Mouse (Mus musculus) bone marrow macrophage, adult 2 months (primary cell): ENCODE measurements around the gene Nme7. TPM values are rescaled to one million over a fixed set of nuclear protein-coding genes. Genes with fewer than 3 reads are reported as not detected.

Source experiments
- H3K27ac ChIP-seq: 2 replicates; pipeline ENCODE4 v1.5.1; 2012; ENCODE audit warnings: low read depth, low read length; ENCODE audit not compliant: insufficient read depth
- H3K4me1 ChIP-seq: 2 replicates; pipeline ENCODE4 v1.6.1; 2012; ENCODE audit warnings: low read length; ENCODE audit not compliant: control insufficient read depth, insufficient read depth
- H3K4me3 ChIP-seq: 2 replicates; pipeline ENCODE4 v1.5.1; 2012; ENCODE audit warnings: mild to moderate bottlenecking, low read length, moderate library complexity; ENCODE audit not compliant: insufficient read depth
- CTCF ChIP-seq: IDR thresholded peaks from 2 replicates; pipeline ENCODE4 v1.5.1; 2012; ENCODE audit warnings: low read depth, mild to moderate bottlenecking, low read length, moderate library complexity
- POLR2A ChIP-seq: IDR thresholded peaks from 2 replicates; pipeline ENCODE4 v1.6.1; 2012; ENCODE audit warnings: mild to moderate bottlenecking, low read depth, low read length, borderline replicate concordance
- polyA plus RNA-seq: library from polyadenylated mRNA; stranded (reverse); fragments of >200 nt; gene quantifications from 2 replicates; pipeline ENCODE4 v1.2.4, GENCODE M21; 2012; ENCODE audit not compliant: missing spikeins, insufficient read depth, insufficient read length

The Nme7 gene
- polyA plus RNA-seq: 15.7 and 16.0 TPM in 2 replicates

DNA sequence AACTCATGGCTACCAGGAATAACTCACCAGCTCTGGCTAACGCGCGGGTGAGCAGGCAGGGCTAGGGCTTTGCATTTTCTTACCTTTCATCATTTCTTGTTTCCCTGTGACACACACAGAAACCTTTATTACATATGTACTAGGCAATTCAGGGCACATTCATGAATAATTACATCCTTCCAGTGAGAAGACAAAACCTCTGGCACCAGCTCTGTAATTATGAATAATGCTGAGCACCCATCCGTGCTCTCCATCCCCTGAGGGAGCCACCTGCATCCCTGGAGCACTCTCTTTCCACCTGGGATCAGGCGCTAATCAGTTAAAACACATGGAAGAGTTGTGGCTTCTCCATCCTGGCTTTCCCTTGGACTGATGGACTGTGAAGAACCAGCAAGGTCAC, at the start of gene Nme7:
Nme7 (plus strand) TSS at position 301 of the 400 bp plus-strand sequence.
- Histone ChIP-seq H3K4me1 (peaks cover 17% of the 10 kb centered on the region), H3K4me3 (no peak within 1 kb of the TSS), H3K27ac (no peak within 1 kb of the TSS)
- TF ChIP-seq CTCF (no peak), POLR2A (no peak)

DNA sequence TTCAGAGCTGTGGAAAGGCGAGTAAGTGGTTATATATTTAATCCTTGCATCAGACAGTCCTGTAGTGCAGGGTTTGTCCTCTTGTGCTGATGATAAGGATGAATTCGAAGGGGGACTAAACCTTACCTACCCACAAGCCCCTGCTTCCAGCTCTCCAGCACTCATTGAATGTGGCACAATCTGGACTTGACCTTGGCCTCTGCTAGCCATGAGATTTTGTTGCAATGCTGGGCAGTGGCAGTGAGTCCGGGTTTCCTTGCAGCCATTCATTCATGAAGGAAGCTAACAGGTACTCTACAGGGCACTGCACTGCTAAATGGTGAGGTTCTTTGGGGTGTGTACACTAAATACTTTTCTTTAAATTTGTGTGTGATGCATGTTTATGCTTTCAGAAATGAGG, 49.1 kb upstream of the Nme7 start:
- H3K4me3 ChIP-seq: no peak overlapping the region
- TF ChIP-seq POLR2A: no peak
- TF ChIP-seq CTCF: no peak
- H3K27ac ChIP-seq: no peak overlapping the region
- H3K4me1 ChIP-seq: peaks cover 5% of the 10 kb centered on the region

DNA sequence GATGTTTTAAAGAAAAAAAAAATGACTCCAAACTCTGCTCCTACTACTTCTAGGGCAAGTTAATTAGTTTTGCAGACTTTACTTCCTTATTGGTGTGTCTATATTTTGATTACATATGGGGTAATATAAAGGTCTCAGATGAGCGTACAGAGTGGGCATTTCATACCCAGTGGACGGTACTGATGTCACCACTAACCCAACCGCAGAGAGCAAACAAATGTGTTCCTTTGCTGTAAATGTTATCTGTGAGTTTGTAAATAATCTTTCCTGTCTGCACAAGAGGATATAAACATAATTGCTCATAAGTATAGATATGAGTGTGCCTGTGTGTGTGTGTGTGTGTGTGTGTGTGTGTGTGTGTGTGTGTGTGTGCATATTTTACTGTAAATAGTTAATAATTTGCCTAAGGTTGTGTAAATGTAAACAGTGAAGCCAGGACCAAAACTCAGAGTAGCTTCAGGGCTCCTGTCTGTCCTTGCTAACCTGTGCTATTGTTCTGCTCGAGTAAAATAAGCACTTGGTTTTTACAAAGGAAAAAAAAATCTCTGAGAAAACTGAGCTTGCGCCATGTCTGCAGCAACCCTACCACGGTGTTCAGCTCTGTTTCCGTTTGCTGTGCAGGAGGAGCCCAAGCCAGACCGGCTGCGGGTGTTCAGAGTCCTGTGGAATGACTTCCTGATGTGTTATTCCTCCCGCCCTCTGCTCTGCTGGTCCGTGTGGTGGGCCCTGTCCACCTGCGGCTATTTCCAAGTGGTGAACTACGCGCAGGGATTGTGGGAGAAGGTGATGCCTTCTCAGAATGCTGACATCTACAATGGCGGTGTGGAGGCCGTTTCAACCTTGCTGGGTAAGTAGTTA, 43.5 kb upstream of the Nme7 start:
- Histone ChIP-seq H3K27ac (no peak overlapping the region), H3K4me1 (peaks cover 12% of the 10 kb centered on the region; the same call in 1 of the 2 replicates), H3K4me3 (no peak overlapping the region)
- TF ChIP-seq POLR2A (no peak), CTCF (no peak)

DNA sequence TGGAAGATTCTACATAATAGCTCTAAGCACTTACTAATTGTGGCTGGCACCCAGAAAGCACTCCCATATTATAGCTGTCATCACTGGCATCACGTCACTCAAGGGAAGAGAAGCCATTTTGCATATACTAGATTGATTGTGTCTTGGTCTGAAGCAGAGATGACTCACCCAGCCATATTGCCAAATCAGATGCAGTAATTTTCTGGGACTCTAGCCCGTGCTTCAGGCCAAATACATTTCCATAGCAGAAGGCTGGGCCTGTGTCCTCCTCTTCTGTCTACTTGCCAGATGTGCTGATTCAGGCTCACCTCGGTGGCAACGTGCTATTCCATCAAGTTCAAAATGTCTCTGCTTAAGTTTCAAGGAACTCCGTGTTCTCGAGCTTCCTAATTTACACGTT, 42.4 kb upstream of the Nme7 start:
- Histone ChIP-seq H3K27ac (peak overlapping the region; percentile 9; the same call in 1 of the 2 replicates), H3K4me3 (no peak overlapping the region), H3K4me1 (peaks cover 12% of the 10 kb centered on the region; the same call in 1 of the 2 replicates)
- TF ChIP-seq POLR2A (no peak), CTCF (no peak)

- no peak for TF ChIP-seq POLR2A
- no peak for TF ChIP-seq CTCF
Measured at GRCm38 (mm10) chr1:164270941-164271340, 33.0 kb upstream of the Nme7 start.

GRCm38 (mm10) chr1:164273659-164274058, 30.3 kb upstream of the Nme7 start:
- TF ChIP-seq CTCF (no peak), POLR2A (no peak)
- no peak overlapping the region for H3K4me3 ChIP-seq

More at GRCm38 (mm10) chr1:164270941-164271340, 33.0 kb upstream of the Nme7 start:
- no peak overlapping the region for H3K27ac ChIP-seq
- H3K4me3 ChIP-seq: no peak overlapping the region
- peaks cover 3% of the 10 kb centered on the region; the same call in 1 of the 2 replicates for H3K4me1 ChIP-seq

GRCm38 (mm10) chr1:164275455-164275954, 28.4 kb upstream of the Nme7 start, which contains the start of gene Ccdc181:
Gene Ccdc181, plus strand, starts transcription at chr1:164275585.
- Histone ChIP-seq H3K27ac (peak within 1 kb of the TSS; percentile 15), H3K4me1 (0 out of 2 replicates have a peak, but pooled peaks cover 2% of the 10 kb centered on the region), H3K4me3 (peak within 1 kb of the TSS; percentile 67)
- TF ChIP-seq CTCF (no peak), POLR2A (no peak; the same call in 1 of the 2 replicates)

More at GRCm38 (mm10) chr1:164273659-164274058, 30.3 kb upstream of the Nme7 start:
- Histone ChIP-seq H3K27ac (no peak overlapping the region), H3K4me1 (peaks cover 4% of the 10 kb centered on the region; the same call in 1 of the 2 replicates)

- Histone ChIP-seq H3K27ac (no peak overlapping the region), H3K4me3 (no peak overlapping the region)
Measured at GRCm38 (mm10) chr1:164276552-164276951, 27.4 kb upstream of the Nme7 start.

GRCm38 (mm10) chr1:164279332-164279731, 24.6 kb upstream of the Nme7 start:
- Histone ChIP-seq H3K4me3 (no peak overlapping the region), H3K27ac (no peak overlapping the region), H3K4me1 (peaks cover 6% of the 10 kb centered on the region; the same call in 1 of the 2 replicates)
- no peak for TF ChIP-seq POLR2A
- no peak for TF ChIP-seq CTCF

More at GRCm38 (mm10) chr1:164276552-164276951, 27.4 kb upstream of the Nme7 start:
- TF ChIP-seq POLR2A (no peak), CTCF (no peak)
- H3K4me1 ChIP-seq: 0 out of 2 replicates have a peak, but pooled peaks cover 2% of the 10 kb centered on the region
